8 mouse cellular contexts compared by ENCODE assay signal in the genomic region with DNA sequence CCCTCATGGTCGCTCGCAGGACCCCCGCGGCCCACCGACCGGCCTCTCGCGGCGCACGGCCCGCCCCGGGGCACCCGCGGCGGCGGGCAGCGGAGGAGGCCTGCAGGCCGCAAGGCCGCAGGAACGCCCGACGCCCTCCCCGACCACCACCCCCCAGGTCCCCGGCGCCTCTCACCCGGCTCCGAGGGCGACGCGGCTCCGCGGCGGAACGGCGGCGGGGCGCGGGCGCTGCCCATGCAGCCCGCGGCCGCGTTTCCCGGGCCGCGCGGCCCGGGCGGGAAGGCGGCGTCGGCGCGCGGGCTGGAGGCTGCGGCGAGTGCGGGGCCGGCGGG. TPM values are rescaled to one million over a fixed set of nuclear protein-coding genes. Genes with fewer than 3 reads are reported as not detected.
DNase-seq lines count a peak whose midpoint lies in the region; ATAC-seq and TF ChIP-seq lines count a peak whose summit lies in the region.

No protein-coding gene starts in this region.

- H3K4me1 ChIP-seq in kidney, postnatal 0 days (replicated peaks; ENCODE audit: insufficient read depth, low read length): peaks cover 18% of the 10 kb centered on the region
- H3K4me1 ChIP-seq in embryonic facial prominence, embryonic 10.5 days: peaks cover 44% of the 10 kb centered on the region
- peaks cover 15% of the 10 kb centered on the region for H3K4me1 ChIP-seq in hindbrain, postnatal 0 days (ENCODE audit: insufficient read depth, low read length)

- peak overlapping the region; percentile 99 for H3K4me3 ChIP-seq in kidney, postnatal 0 days (replicated peaks; ENCODE audit: low read depth, low read length)
- H3K4me3 ChIP-seq in embryonic facial prominence, embryonic 10.5 days: peak overlapping the region; percentile 86
- peak overlapping the region; percentile 72 for H3K4me3 ChIP-seq in hindbrain, postnatal 0 days (ENCODE audit: low read length)

- no peaks in the 10 kb centered on the region for H3K27me3 ChIP-seq in kidney, postnatal 0 days (ENCODE audit: insufficient read depth, low read length)
- H3K27me3 ChIP-seq in embryonic facial prominence, embryonic 10.5 days (replicated peaks; ENCODE audit: low read depth, poor library complexity, severe bottlenecking): no peaks in the 10 kb centered on the region
- no peaks in the 10 kb centered on the region for H3K27me3 ChIP-seq in hindbrain, postnatal 0 days (ENCODE audit: insufficient read depth, low read length)

- H3K9me3 ChIP-seq in kidney, postnatal 0 days (replicated peaks; ENCODE audit: low read length): no peaks in the 10 kb centered on the region
- no peaks in the 10 kb centered on the region for H3K9me3 ChIP-seq in embryonic facial prominence, embryonic 10.5 days
- H3K9me3 ChIP-seq in hindbrain, postnatal 0 days (ENCODE audit: low read length): no peaks in the 10 kb centered on the region

- H3K9ac ChIP-seq in kidney, postnatal 0 days (ENCODE audit: low read depth, low read length): peak overlapping the region; percentile 100
- H3K9ac ChIP-seq in hindbrain, postnatal 0 days (replicated peaks; ENCODE audit: low read length): peak overlapping the region; percentile 94

- H3K27ac ChIP-seq in kidney, postnatal 0 days: peak overlapping the region; percentile 99
- peak overlapping the region; percentile 99 for H3K27ac ChIP-seq in embryonic facial prominence, embryonic 10.5 days (replicated peaks)
- peak overlapping the region; percentile 97 for H3K27ac ChIP-seq in hindbrain, postnatal 0 days

- no peak for DNase-seq in kidney, postnatal 0 days (ENCODE audit: low spot score)
- no peak for DNase-seq in kidney, adult 11 months
- DNase-seq in embryonic facial prominence, embryonic 10.5 days (ENCODE audit: low spot score): no peak
- peak; percentile 36 for DNase-seq in hindbrain, postnatal 0 days (ENCODE audit: low spot score)
- peak; percentile 67 for DNase-seq in neural tube, embryonic 10.5 days (ENCODE audit: extremely low spot score, low spot score)
- DNase-seq in urinary bladder, adult 2 months (ENCODE audit: low spot score): no peak
- DNase-seq in cerebellum, adult 18-20 months: no peak

- under 1% methylated on average over 54 of the region's 60 CpGs for WGBS in kidney, postnatal 0 days
- 1% methylated on average over 60 of the region's 60 CpGs for WGBS in embryonic facial prominence, embryonic 10.5 days
- 1% methylated on average over 51 of the region's 60 CpGs for WGBS in hindbrain, postnatal 0 days

- no peak for TF ChIP-seq CTCF in kidney, postnatal 0 days (IDR thresholded peaks at IDR 0.05; ENCODE audit: low read depth)
- no peak for TF ChIP-seq CTCF in hindbrain, postnatal 0 days (IDR thresholded peaks at IDR 0.05; ENCODE audit: low read depth)

- 0 out of 2 replicates have a peak, but pooled peaks have one; percentile 0 for ATAC-seq in kidney, postnatal 0 days (replicated peaks; ENCODE audit: low FRiP score, low read depth)
- ATAC-seq in hindbrain, postnatal 0 days: no peak
- ATAC-seq in inflammation-experienced regulatory T-cells, adult 6 months: no peak

- peak overlapping the region; percentile 68 for H3K4me2 ChIP-seq in kidney, postnatal 0 days (ENCODE audit: low read length)
- H3K4me2 ChIP-seq in hindbrain, postnatal 0 days (ENCODE audit: low read depth, low read length): peak overlapping the region; percentile 63

- no peaks in the 10 kb centered on the region for H3K36me3 ChIP-seq in kidney, postnatal 0 days (ENCODE audit: insufficient read depth, low read length)
- peaks cover 10% of the 10 kb centered on the region for H3K36me3 ChIP-seq in embryonic facial prominence, embryonic 10.5 days (replicated peaks)
- H3K36me3 ChIP-seq in hindbrain, postnatal 0 days (ENCODE audit: insufficient read depth, low read length): no peaks in the 10 kb centered on the region

RNA-seq across cellular contexts. Expression of gene Ankrd11, which starts 0.3 kb away (rescaled TPM):
- polyA plus RNA-seq in kidney, postnatal 0 days (2015; fragmentation: Nextera tagmentation; extraction: Ambion mirVana): 44.2 and 57.9 TPM in 2 replicates
- 41.2 and 49.2 TPM in 2 replicates for polyA plus RNA-seq in embryonic facial prominence, embryonic 10.5 days (2016; fragmentation: Nextera tagmentation; extraction: Ambion mirVana)
- 89.9 and 96.6 TPM in 2 replicates for total RNA-seq in hindbrain, postnatal 0 days (2014; rRNA removed)
- polyA plus RNA-seq in hindbrain, postnatal 0 days (2015; fragmentation: Nextera tagmentation; extraction: Ambion mirVana): 74.4 and 75.9 TPM in 2 replicates
- 37.9 and 57.1 TPM in 2 replicates for polyA plus RNA-seq in urinary bladder, adult 2 months (2012; rRNA removed)
- polyA plus RNA-seq in inflammation-experienced regulatory T-cells, adult 6 months (2017; shearing (Covaris generic)): 100 to 1,000 TPM in 1 of 3 experiments, 10 to 100 TPM in 2; 54.0 to 105 (median 84.1) TPM

RNA-seq across cellular contexts. Expression of gene Spg7, which starts 21.0 kb away (rescaled TPM):
- polyA plus RNA-seq in kidney, postnatal 0 days (2015; fragmentation: Nextera tagmentation; extraction: Ambion mirVana): 49.6 and 54.0 TPM in 2 replicates
- polyA plus RNA-seq in embryonic facial prominence, embryonic 10.5 days (2016; fragmentation: Nextera tagmentation; extraction: Ambion mirVana): 51.3 and 54.5 TPM in 2 replicates
- total RNA-seq in hindbrain, postnatal 0 days (2014; rRNA removed): 45.1 and 52.7 TPM in 2 replicates
- 49.7 and 51.6 TPM in 2 replicates for polyA plus RNA-seq in hindbrain, postnatal 0 days (2015; fragmentation: Nextera tagmentation; extraction: Ambion mirVana)
- 56.0 and 63.5 TPM in 2 replicates for polyA plus RNA-seq in urinary bladder, adult 2 months (2012; rRNA removed)
- polyA plus RNA-seq in inflammation-experienced regulatory T-cells, adult 6 months (2017; shearing (Covaris generic)): 10 to 100 TPM; 16.5 to 35.2 (median 19.0) TPM

Comparison
In these comparisons a context has a peak if more than half of its experiments do, and no peak if none do; other contexts are left out.
1. DNase-seq: peak in hindbrain, postnatal 0 days (single experiment) and neural tube, embryonic 10.5 days (single experiment); none in kidney, postnatal 0 days (single experiment), kidney, adult 11 months (single experiment), embryonic facial prominence, embryonic 10.5 days (single experiment), urinary bladder, adult 2 months (single experiment) and cerebellum, adult 18-20 months (0 of 2).
2. Peak in every context shown above with its lines, with median percentiles within 50 percentile points of each other: H3K27ac ChIP-seq and H3K4me3 ChIP-seq.